Mouse (Mus musculus): ENCODE measurements around the gene Rufy1. TPM values are rescaled to one million over a fixed set of nuclear protein-coding genes. Genes with fewer than 3 reads are reported as not detected.
A peak's percentile ranks its signal among the peaks of the same experiment; 100 is the strongest.

The Rufy1 gene
- polyA plus RNA-seq, 1 experiment from 2014 or later = 28.9 TPM

MicroRNA genes within 50 kb of the gene (microRNA counts, 519-probe panel; counts per million panel counts)
- 2,506 counts per million, percentile 52 among the panel's probes with 10 or more counts for microRNA mmu-miR-804

Small RNA genes within 50 kb of the gene (microRNA-seq; reads per million reads assigned to microRNA genes)
- not detected for gene Mir804

Other genes starting within 250 kb of the Rufy1 start
- 213 and 270 TPM in 2 replicates for gene Sqstm1, start 220.3 kb downstream of the Rufy1 start, polyA plus RNA-seq (2015; fragmentation: Nextera tagmentation; extraction: Ambion mirVana)
- 29.2 and 35.5 TPM in 2 replicates for gene Mgat4b, start 220.2 kb downstream of the Rufy1 start, polyA plus RNA-seq (2015; fragmentation: Nextera tagmentation; extraction: Ambion mirVana)
- gene Ltc4s, start 192.5 kb downstream of the Rufy1 start, polyA plus RNA-seq (2015; fragmentation: Nextera tagmentation; extraction: Ambion mirVana) = 1.6 and 2.6 TPM in 2 replicates
- gene Maml1, start 138.8 kb downstream of the Rufy1 start, polyA plus RNA-seq (2015; fragmentation: Nextera tagmentation; extraction: Ambion mirVana) = 3.2 and 3.8 TPM in 2 replicates
- gene Canx, start 105.5 kb downstream of the Rufy1 start, polyA plus RNA-seq (2015; fragmentation: Nextera tagmentation; extraction: Ambion mirVana) = 247 and 251 TPM in 2 replicates
- gene Cby3, start 76.7 kb downstream of the Rufy1 start, polyA plus RNA-seq (2015; fragmentation: Nextera tagmentation; extraction: Ambion mirVana) = 0.20 and 0.30 TPM in 2 replicates
- 190 and 235 TPM in 2 replicates for gene Hnrnph1, start 54.1 kb downstream of the Rufy1 start, polyA plus RNA-seq (2015; fragmentation: Nextera tagmentation; extraction: Ambion mirVana)
- 9.7 and 14.7 TPM in 2 replicates for gene Adamts2, start 171.0 kb upstream of the Rufy1 start, polyA plus RNA-seq (2015; fragmentation: Nextera tagmentation; extraction: Ambion mirVana)

All from heart, embryonic 15.5 days (tissue).